Mouse (Mus musculus) heart, postnatal 25 days (tissue): ENCODE results near the gene Cd2ap. TPM values are rescaled to one million over a fixed set of nuclear protein-coding genes. Genes with fewer than 3 reads are reported as not detected.
A peak's percentile ranks its signal among the peaks of the same experiment; 100 is the strongest.
"Not testable (repeated sequence)": the region's sequence is repeated elsewhere in the genome, so short reads cannot be mapped to it uniquely, and the experiment has no call there.

Experiments used
- DNase-seq: peaks from one replicate; pipeline ENCODE4 v3.0.0; 2022; ENCODE audit warnings: low spot score
- intact Hi-C: fragments of 180-260 bp; cut with DNase I; formaldehyde crosslinking; loops from one replicate; pipeline ENCODE4 v1.15.1; 2025
- total RNA-seq, 2 experiments: library from RNA; stranded (reverse); gene quantifications; 2 replicates each; pipeline ENCODE4 v1.2.3; 2021

Cd2ap gene
- total RNA-seq = 10 to 100 TPM; 21.4 to 22.4 TPM

- intact Hi-C loops = loop anchor here (5.0 kb wide), 1 partner anchor 51 kb away; no protein-coding TSS in a partner anchor
- DNase-seq = peak; percentile 95
Measured at GRCm38 (mm10) chr17:42876001-42876903, at the start of gene Cd2ap. Gene Cd2ap (minus strand): TSS chr17:42876665.

GRCm38 (mm10) chr17:42924731-42925130 is 48.3 kb upstream of the Cd2ap start:
- DNase-seq = no peak
- intact Hi-C loops = loop anchor here (5.0 kb wide), 1 partner anchor 47 kb away; the partner anchor contains the start of gene Cd2ap

GRCm38 (mm10) chr17:42918810-42919209 is 42.3 kb upstream of the Cd2ap start:
- intact Hi-C loops = no loop called here
- DNase-seq = no peak

GRCm38 (mm10) chr17:42914726-42915125 is 38.3 kb upstream of the Cd2ap start:
- intact Hi-C loops = no loop called here
- DNase-seq = no peak

- DNase-seq = no peak
Measured at GRCm38 (mm10) chr17:42912193-42912592, 35.7 kb upstream of the Cd2ap start.

GRCm38 (mm10) chr17:42910476-42910875 is 34.0 kb upstream of the Cd2ap start:
- no peak for DNase-seq
- intact Hi-C loops = no loop called here

More at GRCm38 (mm10) chr17:42912193-42912592, 35.7 kb upstream of the Cd2ap start:
- intact Hi-C loops = no loop called here

- intact Hi-C loops = no loop called here
- DNase-seq = no peak
Measured at GRCm38 (mm10) chr17:42909376-42909775, 32.9 kb upstream of the Cd2ap start.

- intact Hi-C loops = no loop called here
- no peak for DNase-seq
Measured at GRCm38 (mm10) chr17:42908744-42909370, 32.4 kb upstream of the Cd2ap start.

GRCm38 (mm10) chr17:42908136-42908535 is 31.7 kb upstream of the Cd2ap start:
- DNase-seq = no peak
- intact Hi-C loops = no loop called here

GRCm38 (mm10) chr17:42906456-42906855 is 30.0 kb upstream of the Cd2ap start:
- DNase-seq, intact Hi-C loops: not testable (repeated sequence)

- intact Hi-C loops = no loop called here
- no peak for DNase-seq
Measured at GRCm38 (mm10) chr17:42905919-42906318, 29.5 kb upstream of the Cd2ap start.

- no peak for DNase-seq
- intact Hi-C loops = no loop called here
Measured at GRCm38 (mm10) chr17:42900795-42901194, 24.3 kb upstream of the Cd2ap start.

- intact Hi-C loops = no loop called here
- no peak for DNase-seq
Measured at GRCm38 (mm10) chr17:42887282-42887707, 10.8 kb upstream of the Cd2ap start.

- intact Hi-C loops = no loop called here
- no peak for DNase-seq
Measured at GRCm38 (mm10) chr17:42885091-42885501, 8.6 kb upstream of the Cd2ap start.

GRCm38 (mm10) chr17:42884382-42884781 is 7.9 kb upstream of the Cd2ap start:
- DNase-seq = no peak
- intact Hi-C loops = loop anchor here (5.0 kb wide), 1 partner anchor 52 kb away; no protein-coding TSS in a partner anchor

GRCm38 (mm10) chr17:42883769-42884168 is 7.3 kb upstream of the Cd2ap start:
- intact Hi-C loops = loop anchor here (5.0 kb wide), 1 partner anchor 51 kb away; no protein-coding TSS in a partner anchor
- no peak for DNase-seq

- intact Hi-C loops = loop anchor here (5.0 kb wide), 1 partner anchor 51 kb away; no protein-coding TSS in a partner anchor
- no peak for DNase-seq
Measured at GRCm38 (mm10) chr17:42883315-42883714, 6.8 kb upstream of the Cd2ap start.

- intact Hi-C loops = loop anchor here (5.0 kb wide), 1 partner anchor 51 kb away; no protein-coding TSS in a partner anchor
Measured at GRCm38 (mm10) chr17:42882873-42883272, 6.4 kb upstream of the Cd2ap start.

GRCm38 (mm10) chr17:42876904-42877425 is 500 bp upstream of the Cd2ap start:
- intact Hi-C loops = loop anchor here (5.0 kb wide), 1 partner anchor 50 kb away; no protein-coding TSS in a partner anchor

More at GRCm38 (mm10) chr17:42882873-42883272, 6.4 kb upstream of the Cd2ap start:
- DNase-seq = no peak

GRCm38 (mm10) chr17:42875571-42876000 is 879 bp downstream of the Cd2ap start:
- intact Hi-C loops = loop anchor here (2.0 to 5.0 kb wide), 2 partner anchors 52 to 67 kb away; no protein-coding TSS in a partner anchor
- peak; percentile 4 for DNase-seq

More at GRCm38 (mm10) chr17:42876904-42877425, 500 bp upstream of the Cd2ap start:
- DNase-seq = no peak
